Mouse (Mus musculus): ENCODE measurements around the gene Trmu. TPM values are rescaled to one million over a fixed set of nuclear protein-coding genes. Genes with fewer than 3 reads are reported as not detected.

Trmu gene
- polyA plus RNA-seq, 1 experiment, result 73.4 TPM

DNA sequence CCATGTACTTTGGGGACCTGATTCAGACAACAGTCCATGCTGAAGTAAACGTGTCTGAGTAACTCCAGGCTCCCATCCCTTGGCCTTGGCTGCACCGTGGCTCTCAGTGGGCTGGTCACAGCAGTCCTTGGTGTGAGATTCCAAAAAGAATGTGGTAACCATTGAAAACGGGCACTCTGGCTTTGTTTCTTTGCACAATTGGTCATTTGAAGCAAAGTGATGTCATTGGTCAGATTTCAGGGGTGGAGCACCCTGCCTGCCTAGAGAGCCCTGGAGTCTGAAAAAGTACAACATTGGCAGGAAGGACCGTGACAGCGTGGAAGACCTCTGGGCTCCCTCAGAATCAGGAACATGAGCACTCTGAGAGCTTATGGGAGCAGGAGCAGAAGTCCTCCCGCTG lies 20.3 kb downstream of the Trmu start:
- Histone ChIP-seq H3K27me3 (ENCODE audit: control insufficient read depth, insufficient read depth, low read length) (no peaks in the 10 kb centered on the region), H3K4me3 (replicated peaks; ENCODE audit: insufficient read depth, low read depth, low read length) (no peak overlapping the region), H3K27ac (ENCODE audit: insufficient read depth, low read length) (no peak overlapping the region), H3K4me1 (ENCODE audit: control insufficient read depth, insufficient read depth, low read length) (peaks cover 9% of the 10 kb centered on the region)
- TF ChIP-seq POLR2A (IDR thresholded peaks at IDR 0.05; ENCODE audit: borderline replicate concordance, insufficient read depth, low read length), result no peak
- TF ChIP-seq CTCF (IDR thresholded peaks at IDR 0.05; ENCODE audit: borderline replicate concordance, insufficient read depth, low read depth, low read length), result no peak
- 48% methylated on average over 6 of the region's 6 CpGs for WGBS
- DNase-seq, result no peak

DNA sequence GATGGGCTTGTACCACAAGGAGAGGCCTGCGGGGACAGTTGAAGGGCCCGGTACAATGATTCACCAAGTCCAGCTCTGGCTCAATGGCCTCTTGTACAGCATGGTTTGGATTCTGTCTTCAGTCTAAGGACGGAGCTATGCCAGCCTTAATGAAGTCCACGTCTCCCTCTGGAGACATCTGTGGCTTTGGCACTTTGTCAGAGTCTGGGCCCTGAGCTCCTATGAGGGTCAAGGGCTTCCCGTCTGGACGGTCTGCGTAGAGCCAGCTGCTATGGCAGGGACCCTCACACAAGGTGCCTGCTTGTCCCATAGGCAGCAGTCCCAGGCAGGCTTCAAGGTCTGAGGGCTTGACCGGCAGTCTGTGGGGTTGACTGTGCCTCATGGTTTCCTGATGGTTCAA lies 21.2 kb downstream of the Trmu start:
- Histone ChIP-seq H3K4me3 (replicated peaks; ENCODE audit: insufficient read depth, low read depth, low read length) (no peak overlapping the region), H3K4me1 (ENCODE audit: control insufficient read depth, insufficient read depth, low read length) (peaks cover 9% of the 10 kb centered on the region), H3K27ac (ENCODE audit: insufficient read depth, low read length) (no peak overlapping the region), H3K27me3 (ENCODE audit: control insufficient read depth, insufficient read depth, low read length) (no peaks in the 10 kb centered on the region)
- 41% methylated on average over 8 of the region's 8 CpGs for WGBS
- DNase-seq, result no peak
- TF ChIP-seq POLR2A (IDR thresholded peaks at IDR 0.05; ENCODE audit: borderline replicate concordance, insufficient read depth, low read length), result no peak
- no peak for TF ChIP-seq CTCF (IDR thresholded peaks at IDR 0.05; ENCODE audit: borderline replicate concordance, insufficient read depth, low read depth, low read length)

DNA sequence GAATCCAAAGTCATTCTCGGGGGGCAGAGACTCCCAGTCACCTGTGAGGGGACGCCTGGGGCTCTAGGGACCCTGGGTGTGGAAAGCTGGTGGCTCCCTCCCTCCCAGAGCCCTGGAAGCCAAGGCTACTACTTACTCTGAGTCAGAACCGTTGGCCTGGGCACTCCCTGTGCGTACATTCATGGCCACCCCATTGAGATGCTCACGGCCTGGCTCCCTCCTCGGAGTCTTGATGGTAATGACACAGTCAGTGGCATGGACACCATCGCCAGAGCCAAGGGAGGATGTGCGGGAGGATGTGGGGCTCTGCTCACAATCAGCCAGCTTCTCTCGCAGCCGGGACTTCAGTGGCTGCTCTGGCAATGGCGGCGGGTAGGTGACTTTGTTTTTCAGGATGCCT lies 21.7 kb downstream of the Trmu start:
- Histone ChIP-seq H3K27me3 (ENCODE audit: control insufficient read depth, insufficient read depth, low read length) (no peaks in the 10 kb centered on the region), H3K4me3 (replicated peaks; ENCODE audit: insufficient read depth, low read depth, low read length) (no peak overlapping the region), H3K4me1 (ENCODE audit: control insufficient read depth, insufficient read depth, low read length) (peaks cover 9% of the 10 kb centered on the region), H3K27ac (ENCODE audit: insufficient read depth, low read length) (no peak overlapping the region)
- TF ChIP-seq CTCF (IDR thresholded peaks at IDR 0.05; ENCODE audit: borderline replicate concordance, insufficient read depth, low read depth, low read length), result no peak
- no peak for TF ChIP-seq POLR2A (IDR thresholded peaks at IDR 0.05; ENCODE audit: borderline replicate concordance, insufficient read depth, low read length)
- 56% methylated on average over 12 of the region's 12 CpGs for WGBS
- DNase-seq, result no peak

DNA sequence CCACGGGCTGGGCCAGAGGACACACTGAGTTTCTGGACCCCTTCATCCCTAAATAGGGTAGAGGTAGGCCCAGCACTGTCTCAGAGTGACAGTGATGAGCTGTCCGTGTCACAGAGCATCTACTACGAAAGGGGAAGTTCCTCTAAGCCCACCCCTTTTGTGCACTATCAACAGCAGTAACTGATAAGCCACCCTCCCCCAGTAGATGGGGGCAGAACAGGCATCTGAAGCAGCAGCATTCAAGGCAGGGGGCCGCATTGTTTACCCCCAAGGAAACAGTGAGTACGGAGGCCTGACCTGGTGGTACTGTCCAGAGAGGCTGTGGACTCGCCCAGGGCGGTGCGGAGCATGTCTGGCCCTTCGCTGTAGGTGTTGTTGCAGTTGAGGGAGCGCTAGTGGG lies 23.4 kb downstream of the Trmu start:
- no peak for TF ChIP-seq CTCF (IDR thresholded peaks at IDR 0.05; ENCODE audit: borderline replicate concordance, insufficient read depth, low read depth, low read length)
- no peak for TF ChIP-seq POLR2A (IDR thresholded peaks at IDR 0.05; ENCODE audit: borderline replicate concordance, insufficient read depth, low read length)
- 89% methylated on average over 10 of the region's 10 CpGs for WGBS
- Histone ChIP-seq H3K4me3 (replicated peaks; ENCODE audit: insufficient read depth, low read depth, low read length) (no peak overlapping the region), H3K4me1 (ENCODE audit: control insufficient read depth, insufficient read depth, low read length) (peaks cover 9% of the 10 kb centered on the region), H3K27me3 (ENCODE audit: control insufficient read depth, insufficient read depth, low read length) (no peaks in the 10 kb centered on the region), H3K27ac (ENCODE audit: insufficient read depth, low read length) (no peak overlapping the region)
- DNase-seq, result no peak

DNA sequence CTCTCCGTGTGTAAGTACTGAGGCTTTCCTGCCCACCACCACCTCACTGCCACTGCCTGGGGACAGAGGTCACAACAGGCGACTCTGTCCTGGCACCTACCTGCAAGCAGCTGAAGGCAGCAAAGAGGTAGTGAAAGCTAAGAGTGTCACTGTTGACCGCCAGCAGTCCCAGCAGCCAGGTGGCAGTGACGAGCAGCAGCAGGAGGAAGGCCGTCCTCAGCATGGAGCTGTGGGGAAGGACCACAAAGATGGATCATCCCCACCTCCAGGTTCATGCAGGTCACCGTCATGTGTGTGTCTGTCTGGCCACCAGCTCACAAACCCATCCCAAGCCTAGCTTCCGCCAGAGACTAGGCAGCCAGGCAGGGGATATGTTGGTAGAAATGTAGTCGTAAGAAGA lies 24.7 kb downstream of the Trmu start:
- no peak for TF ChIP-seq POLR2A (IDR thresholded peaks at IDR 0.05; ENCODE audit: borderline replicate concordance, insufficient read depth, low read length)
- TF ChIP-seq CTCF (IDR thresholded peaks at IDR 0.05; ENCODE audit: borderline replicate concordance, insufficient read depth, low read depth, low read length), result peak; percentile 49; the same call in 1 of the 2 replicates
- WGBS, result 81% methylated on average over 8 of the region's 8 CpGs
- DNase-seq, result no peak
- Histone ChIP-seq H3K4me3 (replicated peaks; ENCODE audit: insufficient read depth, low read depth, low read length) (no peak overlapping the region), H3K27ac (ENCODE audit: insufficient read depth, low read length) (no peak overlapping the region), H3K4me1 (ENCODE audit: control insufficient read depth, insufficient read depth, low read length) (peaks cover 5% of the 10 kb centered on the region), H3K27me3 (ENCODE audit: control insufficient read depth, insufficient read depth, low read length) (no peaks in the 10 kb centered on the region)

DNA sequence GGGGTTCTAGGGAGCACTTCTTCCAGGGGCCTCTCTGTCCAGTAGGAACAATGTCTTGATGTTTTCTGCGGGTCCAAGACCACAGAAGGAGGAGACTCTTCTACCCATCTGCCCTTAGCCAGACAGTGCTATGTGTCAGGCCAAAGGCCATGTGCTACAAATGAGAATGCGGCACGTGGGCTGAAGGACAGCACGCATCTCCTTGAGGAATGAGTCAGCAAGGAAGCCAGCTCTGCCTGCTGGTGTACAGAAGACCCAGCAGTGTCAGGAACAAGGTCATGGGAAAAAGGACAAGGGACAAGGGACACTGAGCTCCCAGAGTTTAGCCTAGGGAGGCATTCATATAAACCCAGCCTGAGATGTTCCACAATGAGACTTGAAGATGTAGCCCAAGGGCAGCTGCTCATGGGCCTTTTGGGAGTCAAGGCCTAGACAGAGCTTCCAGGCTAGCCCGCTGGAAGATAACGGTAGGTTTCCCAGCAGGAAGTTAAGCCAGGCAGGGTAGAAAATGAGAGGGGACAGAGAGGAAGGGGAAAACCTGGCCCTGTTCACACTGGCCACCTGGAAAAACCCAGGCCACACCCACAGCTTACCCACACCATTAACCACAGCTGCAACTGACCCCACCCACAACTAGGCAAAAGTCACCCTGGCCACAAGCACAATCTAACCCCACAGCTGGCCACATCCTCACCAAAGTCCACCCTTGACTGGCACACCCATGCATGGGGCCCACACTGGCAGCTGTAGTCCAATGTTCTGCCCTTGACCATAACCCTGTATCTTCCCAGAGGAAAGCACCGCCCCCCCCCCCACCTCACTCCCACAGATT lies 29.8 kb downstream of the Trmu start:
- Histone ChIP-seq H3K4me3 (replicated peaks; ENCODE audit: insufficient read depth, low read depth, low read length) (no peak overlapping the region), H3K27ac (ENCODE audit: insufficient read depth, low read length) (no peak overlapping the region), H3K27me3 (ENCODE audit: control insufficient read depth, insufficient read depth, low read length) (no peaks in the 10 kb centered on the region), H3K4me1 (ENCODE audit: control insufficient read depth, insufficient read depth, low read length) (no peaks in the 10 kb centered on the region)
- no peak for DNase-seq
- WGBS, result 92% methylated on average over 7 of the region's 7 CpGs
- TF ChIP-seq POLR2A (IDR thresholded peaks at IDR 0.05; ENCODE audit: borderline replicate concordance, insufficient read depth, low read length) (no peak), CTCF (IDR thresholded peaks at IDR 0.05; ENCODE audit: borderline replicate concordance, insufficient read depth, low read depth, low read length) (no peak)

DNA sequence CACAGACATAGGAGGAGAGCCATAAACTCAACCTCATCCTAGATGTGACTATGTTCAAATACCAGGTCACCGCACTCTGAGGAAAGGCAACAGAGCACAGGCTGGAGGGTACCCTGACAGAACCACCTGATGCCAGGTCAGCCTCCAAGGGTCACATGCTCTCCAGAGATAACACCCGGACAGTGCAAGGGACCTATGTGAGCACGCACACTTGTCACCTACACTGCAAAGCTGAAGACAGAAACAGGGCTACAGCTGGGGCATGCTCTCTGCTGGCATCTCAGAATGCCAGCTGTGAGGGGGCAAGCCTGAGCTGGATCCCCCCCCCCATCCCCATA lies 30.3 kb downstream of the Trmu start:
- no peaks in the 10 kb centered on the region for H3K4me1 ChIP-seq (ENCODE audit: control insufficient read depth, insufficient read depth, low read length)
- DNase-seq, result no peak
- WGBS, result 93% methylated on average over 3 of the region's 3 CpGs
- no peak overlapping the region for H3K4me3 ChIP-seq (replicated peaks; ENCODE audit: insufficient read depth, low read depth, low read length)
- H3K27ac ChIP-seq (ENCODE audit: insufficient read depth, low read length), result no peak overlapping the region
- TF ChIP-seq CTCF (IDR thresholded peaks at IDR 0.05; ENCODE audit: borderline replicate concordance, insufficient read depth, low read depth, low read length) (no peak), POLR2A (IDR thresholded peaks at IDR 0.05; ENCODE audit: borderline replicate concordance, insufficient read depth, low read length) (no peak)
- no peaks in the 10 kb centered on the region for H3K27me3 ChIP-seq (ENCODE audit: control insufficient read depth, insufficient read depth, low read length)

DNA sequence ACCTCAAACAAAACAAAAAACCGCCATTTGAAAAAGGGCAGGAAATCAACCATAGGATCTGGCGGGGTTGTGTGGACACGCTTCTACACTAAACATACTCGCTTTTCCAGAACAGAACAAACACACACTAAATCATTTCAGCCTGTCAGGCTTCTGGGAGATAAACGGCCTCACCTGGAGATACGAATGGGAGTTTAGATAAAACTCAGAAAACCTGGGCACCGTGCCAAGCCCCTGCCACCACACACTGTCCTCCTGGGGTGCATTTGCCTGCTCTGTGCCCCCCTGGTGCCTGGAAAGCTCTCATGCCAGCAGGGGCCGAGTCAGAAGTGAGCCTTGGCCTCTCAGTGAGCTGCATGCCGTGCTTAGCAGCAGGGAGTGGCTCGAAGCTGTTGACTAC lies 30.8 kb downstream of the Trmu start:
- H3K27me3 ChIP-seq (ENCODE audit: control insufficient read depth, insufficient read depth, low read length), result no peaks in the 10 kb centered on the region
- TF ChIP-seq POLR2A (IDR thresholded peaks at IDR 0.05; ENCODE audit: borderline replicate concordance, insufficient read depth, low read length) (no peak), CTCF (IDR thresholded peaks at IDR 0.05; ENCODE audit: borderline replicate concordance, insufficient read depth, low read depth, low read length) (no peak)
- 63% methylated on average over 10 of the region's 10 CpGs for WGBS
- no peak overlapping the region for H3K27ac ChIP-seq (ENCODE audit: insufficient read depth, low read length)
- no peak for DNase-seq
- no peaks in the 10 kb centered on the region for H3K4me1 ChIP-seq (ENCODE audit: control insufficient read depth, insufficient read depth, low read length)
- no peak overlapping the region for H3K4me3 ChIP-seq (replicated peaks; ENCODE audit: insufficient read depth, low read depth, low read length)

Measured in cerebellum, adult 2 months (tissue).